Mouse (Mus musculus): ENCODE measurements at regions not wholly inside any gene's neighbourhood (a gene's known extent, or its start where the extent isn't known, plus 50 kb on each side); places are given as distances from the start of the nearest gene placed in this dataset.

DNA sequence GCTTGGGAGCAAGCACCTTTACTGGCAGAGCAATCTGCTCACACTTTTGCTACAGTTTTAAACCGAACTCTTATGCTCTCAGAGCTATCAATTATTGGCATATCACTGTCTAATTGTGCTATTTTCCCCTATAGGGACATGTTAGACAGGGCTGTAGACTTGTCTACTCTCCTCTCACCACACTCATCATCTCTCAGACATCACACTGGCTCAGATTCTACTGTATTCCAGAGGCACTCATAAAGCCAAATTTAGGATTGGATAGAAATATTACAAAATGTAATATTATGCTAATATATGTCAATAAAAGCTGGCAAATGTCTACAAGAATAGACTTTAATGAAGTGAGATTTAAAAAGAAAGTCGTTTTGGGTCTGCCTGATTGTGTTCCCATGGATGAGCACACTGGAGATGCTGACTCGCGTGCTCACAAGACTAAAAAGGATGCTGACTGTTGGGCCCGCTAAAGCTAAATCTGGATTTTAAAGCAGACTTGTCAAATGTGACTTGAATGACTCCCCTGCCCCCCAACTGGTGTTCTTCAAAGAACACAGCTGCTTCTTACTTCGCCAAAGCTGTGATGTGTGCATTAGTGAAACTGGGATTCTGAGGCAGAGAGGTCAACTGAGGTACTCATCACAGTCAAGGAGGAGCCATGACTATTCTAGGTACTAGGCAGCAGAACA is 424.3 kb upstream of the Sptlc3 start:
- Histone ChIP-seq H3K79me3 (ENCODE audit: low read depth) (no peaks in the 10 kb centered on the region), H3K27me3 (ENCODE audit: control insufficient read depth, insufficient read depth, insufficient read length) (no peaks in the 10 kb centered on the region), H3K36me3 (ENCODE audit: control insufficient read depth, insufficient read depth) (no peaks in the 10 kb centered on the region), H3ac (ENCODE audit: control insufficient read depth, insufficient read length, low read depth) (no peak overlapping the region), H3K79me2 (ENCODE audit: control insufficient read depth, insufficient read depth) (no peaks in the 10 kb centered on the region), H3K4me3 (ENCODE audit: insufficient read depth, poor library complexity, severe bottlenecking) (no peak overlapping the region)
- TF ChIP-seq CTCF (IDR thresholded peaks at IDR 0.05; ENCODE audit: control insufficient read depth, insufficient read depth, insufficient read length) (no peak), CEBPB (IDR thresholded peaks at IDR 0.05; ENCODE audit: low read depth) (no peak), USF1 (IDR thresholded peaks at IDR 0.05; ENCODE audit: low read depth) (no peak)

DNA sequence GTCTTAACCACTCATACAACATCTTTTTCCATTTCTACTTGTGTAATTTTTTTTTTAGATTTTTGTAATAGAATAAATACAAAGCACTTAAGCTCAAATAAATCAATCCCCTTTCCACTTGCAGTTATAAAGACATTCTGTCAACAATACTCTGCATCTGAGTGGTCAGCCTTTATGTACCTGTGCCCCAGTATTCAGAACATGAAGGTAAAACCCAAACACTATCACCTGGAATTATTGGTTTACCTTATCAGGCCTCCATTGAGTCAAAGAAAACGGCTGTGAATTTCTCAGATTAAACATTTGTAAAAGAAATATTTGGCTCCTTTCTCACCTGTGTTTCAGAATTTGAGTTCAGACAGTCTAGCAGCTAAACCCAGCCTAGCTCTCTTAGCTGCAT is 422.0 kb upstream of the Sptlc3 start:
- Histone ChIP-seq H3K4me3 (ENCODE audit: insufficient read depth, poor library complexity, severe bottlenecking) (no peak overlapping the region), H3ac (ENCODE audit: control insufficient read depth, insufficient read length, low read depth) (no peak overlapping the region), H3K27me3 (ENCODE audit: control insufficient read depth, insufficient read depth, insufficient read length) (no peaks in the 10 kb centered on the region), H3K79me2 (ENCODE audit: control insufficient read depth, insufficient read depth) (no peaks in the 10 kb centered on the region), H3K79me3 (ENCODE audit: low read depth) (no peaks in the 10 kb centered on the region), H3K36me3 (ENCODE audit: control insufficient read depth, insufficient read depth) (no peaks in the 10 kb centered on the region)
- no peak for TF ChIP-seq CEBPB (IDR thresholded peaks at IDR 0.05; ENCODE audit: low read depth)
- no peak for TF ChIP-seq MYOG (IDR thresholded peaks at IDR 0.05; ENCODE audit: control insufficient read depth, extremely low read depth, insufficient read length)
- TF ChIP-seq MYOD1 (IDR thresholded peaks at IDR 0.05; ENCODE audit: control insufficient read depth, insufficient read length, low read depth) = no peak
- TF ChIP-seq CTCF (IDR thresholded peaks at IDR 0.05; ENCODE audit: control insufficient read depth, insufficient read depth, insufficient read length) = no peak
- TF ChIP-seq MAX (IDR thresholded peaks at IDR 0.05) = no peak
- no peak for TF ChIP-seq USF1 (IDR thresholded peaks at IDR 0.05; ENCODE audit: low read depth)
- no peak for TF ChIP-seq FOSL1 (IDR thresholded peaks at IDR 0.05; ENCODE audit: insufficient read depth, low read length, poor library complexity, severe bottlenecking)

- no peaks in the 10 kb centered on the region for H3K27me3 ChIP-seq (ENCODE audit: control insufficient read depth, insufficient read depth, insufficient read length)
- no peaks in the 10 kb centered on the region for H3K36me3 ChIP-seq (ENCODE audit: control insufficient read depth, insufficient read depth)
- no peaks in the 10 kb centered on the region for H3K79me2 ChIP-seq (ENCODE audit: control insufficient read depth, insufficient read depth)
- H3K79me3 ChIP-seq (ENCODE audit: low read depth) = no peaks in the 10 kb centered on the region
- TF ChIP-seq USF1 (IDR thresholded peaks at IDR 0.05; ENCODE audit: low read depth) = no peak
- TF ChIP-seq MYOG (IDR thresholded peaks at IDR 0.05; ENCODE audit: control insufficient read depth, extremely low read depth, insufficient read length) = no peak
- no peak for TF ChIP-seq CTCF (IDR thresholded peaks at IDR 0.05; ENCODE audit: control insufficient read depth, insufficient read depth, insufficient read length)
- no peak for TF ChIP-seq CEBPB (IDR thresholded peaks at IDR 0.05; ENCODE audit: low read depth)
- H3K4me3 ChIP-seq (ENCODE audit: insufficient read depth, poor library complexity, severe bottlenecking) = no peak overlapping the region
- H3ac ChIP-seq (ENCODE audit: control insufficient read depth, insufficient read length, low read depth) = no peak overlapping the region
Measured at GRCm38 (mm10) chr2:139093487-139094066, 400.1 kb upstream of the Sptlc3 start.

GRCm38 (mm10) chr2:139111669-139112068 is 382.0 kb upstream of the Sptlc3 start:
- no peak overlapping the region for H3ac ChIP-seq (ENCODE audit: control insufficient read depth, insufficient read length, low read depth)
- TF ChIP-seq CEBPB (IDR thresholded peaks at IDR 0.05; ENCODE audit: low read depth) (no peak), MYOD1 (IDR thresholded peaks at IDR 0.05; ENCODE audit: control insufficient read depth, insufficient read length, low read depth) (no peak), FOSL1 (IDR thresholded peaks at IDR 0.05; ENCODE audit: insufficient read depth, low read length, poor library complexity, severe bottlenecking) (no peak), USF1 (IDR thresholded peaks at IDR 0.05; ENCODE audit: low read depth) (no peak), MAX (IDR thresholded peaks at IDR 0.05) (no peak), MYOG (IDR thresholded peaks at IDR 0.05; ENCODE audit: control insufficient read depth, extremely low read depth, insufficient read length) (no peak), CTCF (IDR thresholded peaks at IDR 0.05; ENCODE audit: control insufficient read depth, insufficient read depth, insufficient read length) (no peak)
- no peaks in the 10 kb centered on the region for H3K79me2 ChIP-seq (ENCODE audit: control insufficient read depth, insufficient read depth)
- H3K36me3 ChIP-seq (ENCODE audit: control insufficient read depth, insufficient read depth) = no peaks in the 10 kb centered on the region
- no peak overlapping the region for H3K4me3 ChIP-seq (ENCODE audit: insufficient read depth, poor library complexity, severe bottlenecking)
- no peaks in the 10 kb centered on the region for H3K27me3 ChIP-seq (ENCODE audit: control insufficient read depth, insufficient read depth, insufficient read length)
- no peaks in the 10 kb centered on the region for H3K79me3 ChIP-seq (ENCODE audit: low read depth)

DNA sequence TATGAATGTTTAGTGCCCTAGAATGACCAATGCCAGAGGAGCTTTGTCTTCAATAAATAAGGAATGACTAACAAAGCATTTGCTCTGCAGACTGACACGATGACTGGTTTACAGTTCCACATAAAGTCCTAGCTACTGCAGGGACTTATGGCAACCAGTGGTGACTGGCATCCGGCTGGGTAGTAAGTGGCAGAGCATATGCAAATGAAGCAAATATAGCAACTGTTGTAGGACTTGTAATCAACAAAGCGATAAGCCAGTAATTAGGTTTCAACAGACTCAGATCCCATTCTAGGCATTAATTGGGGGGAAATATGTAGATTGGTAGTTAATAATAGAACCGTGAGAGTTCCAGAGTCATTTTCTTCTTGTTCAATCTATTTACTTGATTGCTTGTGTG is 379.2 kb upstream of the Sptlc3 start:
- no peak for TF ChIP-seq CTCF (IDR thresholded peaks at IDR 0.05; ENCODE audit: control insufficient read depth, insufficient read depth, insufficient read length)
- TF ChIP-seq MYOD1 (IDR thresholded peaks at IDR 0.05; ENCODE audit: control insufficient read depth, insufficient read length, low read depth) = no peak
- TF ChIP-seq USF1 (IDR thresholded peaks at IDR 0.05; ENCODE audit: low read depth) = no peak
- TF ChIP-seq MYOG (IDR thresholded peaks at IDR 0.05; ENCODE audit: control insufficient read depth, extremely low read depth, insufficient read length) = no peak
- TF ChIP-seq CEBPB (IDR thresholded peaks at IDR 0.05; ENCODE audit: low read depth) = no peak
- no peak for TF ChIP-seq FOSL1 (IDR thresholded peaks at IDR 0.05; ENCODE audit: insufficient read depth, low read length, poor library complexity, severe bottlenecking)
- no peak for TF ChIP-seq MAX (IDR thresholded peaks at IDR 0.05)
- H3K79me2 ChIP-seq (ENCODE audit: control insufficient read depth, insufficient read depth) = no peaks in the 10 kb centered on the region
- no peaks in the 10 kb centered on the region for H3K27me3 ChIP-seq (ENCODE audit: control insufficient read depth, insufficient read depth, insufficient read length)
- no peaks in the 10 kb centered on the region for H3K79me3 ChIP-seq (ENCODE audit: low read depth)
- H3ac ChIP-seq (ENCODE audit: control insufficient read depth, insufficient read length, low read depth) = no peak overlapping the region
- H3K4me3 ChIP-seq (ENCODE audit: insufficient read depth, poor library complexity, severe bottlenecking) = no peak overlapping the region
- H3K36me3 ChIP-seq (ENCODE audit: control insufficient read depth, insufficient read depth) = no peaks in the 10 kb centered on the region

- Histone ChIP-seq H3K27me3 (ENCODE audit: control insufficient read depth, insufficient read depth, insufficient read length) (no peaks in the 10 kb centered on the region), H3ac (ENCODE audit: control insufficient read depth, insufficient read length, low read depth) (no peak overlapping the region), H3K36me3 (ENCODE audit: control insufficient read depth, insufficient read depth) (no peaks in the 10 kb centered on the region), H3K4me3 (ENCODE audit: insufficient read depth, poor library complexity, severe bottlenecking) (no peak overlapping the region), H3K79me2 (ENCODE audit: control insufficient read depth, insufficient read depth) (no peaks in the 10 kb centered on the region), H3K79me3 (ENCODE audit: low read depth) (no peaks in the 10 kb centered on the region)
- TF ChIP-seq MYOG (IDR thresholded peaks at IDR 0.05; ENCODE audit: control insufficient read depth, extremely low read depth, insufficient read length) (no peak), CTCF (IDR thresholded peaks at IDR 0.05; ENCODE audit: control insufficient read depth, insufficient read depth, insufficient read length) (no peak), USF1 (IDR thresholded peaks at IDR 0.05; ENCODE audit: low read depth) (no peak), MYOD1 (IDR thresholded peaks at IDR 0.05; ENCODE audit: control insufficient read depth, insufficient read length, low read depth) (no peak), CEBPB (IDR thresholded peaks at IDR 0.05; ENCODE audit: low read depth) (no peak), FOSL1 (IDR thresholded peaks at IDR 0.05; ENCODE audit: insufficient read depth, low read length, poor library complexity, severe bottlenecking) (no peak), MAX (IDR thresholded peaks at IDR 0.05) (no peak)
Measured at GRCm38 (mm10) chr2:139120905-139121304, 372.8 kb upstream of the Sptlc3 start.
